Mouse (Mus musculus) lung, postnatal 10 days (tissue): Measurements from ENCODE around the gene Agrn.
A peak's percentile ranks its signal among the peaks of the same experiment; 100 is the strongest.

ENCODE experiments used
- DNase-seq: peaks from one replicate; pipeline ENCODE4 v3.0.0; 2021

Agrn gene

GRCm38 (mm10) chr4:156136285-156137100 lies 60.8 kb downstream of the Agrn start:
- DNase-seq = no peak

DNA sequence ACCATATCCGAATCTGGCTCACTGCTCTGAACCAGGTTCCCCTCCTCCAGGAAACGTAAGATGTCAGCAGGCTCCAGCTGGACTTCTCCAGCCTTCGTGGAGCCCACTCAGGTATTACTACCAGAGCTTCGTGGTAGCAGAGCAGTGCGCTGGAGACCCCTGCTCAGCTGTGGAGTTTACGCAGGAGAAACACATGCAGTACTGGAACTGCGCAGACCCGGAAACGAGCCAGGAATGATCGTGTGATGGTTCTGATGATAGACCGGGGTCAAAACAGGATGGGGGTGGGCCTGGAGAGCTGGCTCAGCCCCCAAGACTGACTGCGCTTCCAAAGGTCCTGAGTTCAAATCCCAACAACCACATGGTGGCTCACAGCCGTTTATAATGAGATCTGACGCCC lies 61.5 kb downstream of the Agrn start:
- DNase-seq = no peak

- DNase-seq = no peak
Observed at GRCm38 (mm10) chr4:156135112-156135511, 62.2 kb downstream of the Agrn start.

- no peak for DNase-seq
Observed at GRCm38 (mm10) chr4:156133943-156134605, 63.2 kb downstream of the Agrn start.

- DNase-seq = peak; percentile 33
Observed at GRCm38 (mm10) chr4:156133334-156133733, 64.0 kb downstream of the Agrn start.

DNA sequence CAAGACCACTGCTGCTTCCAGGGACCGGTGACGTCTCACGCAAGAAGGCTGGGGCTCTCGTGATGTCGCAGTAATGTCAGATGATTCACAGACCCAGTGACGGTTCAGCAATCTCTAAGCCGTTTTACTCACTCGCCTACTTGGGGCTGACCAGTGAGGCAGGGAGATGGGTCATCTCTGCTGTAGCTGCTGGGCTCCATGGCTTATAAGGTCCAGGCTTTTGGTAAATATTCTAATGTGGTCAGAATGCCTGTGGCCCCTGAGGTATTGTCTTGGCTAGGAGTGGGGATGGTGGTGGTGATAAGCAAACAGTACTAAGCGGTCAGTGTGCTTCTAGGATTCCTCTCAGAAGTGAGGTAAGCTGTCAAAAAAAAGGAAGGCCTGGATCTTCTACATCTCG lies 66.3 kb downstream of the Agrn start:
- no peak for DNase-seq

DNA sequence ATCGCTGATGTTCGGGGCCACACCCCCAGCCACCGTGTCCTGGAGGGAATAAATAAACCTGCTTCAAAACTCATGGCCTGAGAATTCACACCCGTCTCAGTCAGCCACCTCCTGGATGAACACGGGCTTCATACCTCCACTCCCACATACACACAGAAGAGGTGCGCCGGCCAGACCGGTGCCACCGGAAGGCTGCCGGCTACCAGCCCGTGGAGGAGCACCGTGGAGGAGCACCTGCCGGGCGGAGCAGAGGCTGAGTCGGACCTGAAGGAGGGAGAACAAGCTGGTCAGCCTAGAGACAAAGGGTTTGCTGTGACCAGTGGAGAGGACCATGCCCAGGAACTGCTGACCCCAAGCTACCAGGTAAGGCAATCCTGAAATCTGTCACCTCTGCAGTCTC lies 66.9 kb downstream of the Agrn start, which contains the start of gene Rnf223:
Gene Rnf223, plus strand, starts transcription at position 78 of the 400 bp plus-strand sequence.
- DNase-seq = no peak

DNA sequence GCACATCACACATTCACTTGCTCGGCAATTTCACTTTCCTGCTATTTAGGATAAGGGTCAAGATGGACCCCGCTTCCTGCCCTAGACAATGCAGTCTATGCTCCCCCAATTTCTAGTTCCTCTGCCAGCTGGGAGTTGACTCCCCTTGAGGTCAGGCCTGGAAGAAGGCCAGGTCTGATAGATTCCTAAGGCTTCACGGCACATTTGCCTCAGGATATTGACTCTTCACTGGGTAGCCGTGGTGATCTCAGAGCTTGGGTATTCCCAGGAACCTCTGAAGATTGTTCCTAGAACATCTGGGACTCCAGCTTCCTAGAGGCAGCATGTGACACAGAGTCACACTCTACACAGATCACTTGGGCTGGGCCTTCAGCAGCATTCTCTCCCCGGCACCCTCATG lies 68.5 kb downstream of the Agrn start:
- DNase-seq = no peak

DNA sequence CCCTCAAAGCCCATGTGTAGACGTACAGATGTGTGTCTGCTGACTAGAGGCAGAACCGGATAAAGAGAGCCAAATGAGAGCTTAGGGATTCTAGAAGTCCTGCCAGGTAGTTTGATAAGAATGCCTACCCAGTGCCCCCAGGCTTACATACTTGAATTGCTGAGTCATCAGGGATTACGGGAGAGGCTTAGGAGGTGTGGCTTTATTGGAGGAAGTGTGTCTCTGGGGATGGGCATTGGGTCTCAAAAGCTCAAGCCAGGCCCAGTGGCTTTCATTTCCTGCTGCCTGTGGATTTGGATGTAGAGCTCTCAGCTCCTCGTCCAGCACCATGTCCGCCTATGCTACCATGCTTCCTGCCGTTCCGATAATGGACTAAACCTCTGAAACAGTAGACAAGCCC lies 70.4 kb downstream of the Agrn start:
- no peak for DNase-seq

DNA sequence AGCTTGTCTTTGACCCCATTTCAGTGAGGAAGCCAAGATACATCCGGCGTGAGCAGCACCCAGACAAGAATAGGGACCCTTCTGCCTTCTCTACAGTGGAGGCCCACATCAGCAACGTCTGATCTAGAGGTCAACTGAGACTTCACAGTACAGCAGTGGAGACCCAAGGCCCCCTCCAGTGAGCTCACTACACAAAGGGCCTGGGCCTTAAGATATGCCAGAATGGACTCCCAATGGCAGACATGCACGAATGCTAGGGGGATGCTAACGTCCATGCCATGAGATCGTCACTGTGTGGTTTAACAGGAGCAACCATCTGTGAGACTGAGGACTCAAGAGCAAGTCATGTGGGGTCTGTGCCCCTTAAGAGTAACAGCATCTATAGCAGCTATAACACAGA lies 71.9 kb downstream of the Agrn start:
- DNase-seq = no peak

DNA sequence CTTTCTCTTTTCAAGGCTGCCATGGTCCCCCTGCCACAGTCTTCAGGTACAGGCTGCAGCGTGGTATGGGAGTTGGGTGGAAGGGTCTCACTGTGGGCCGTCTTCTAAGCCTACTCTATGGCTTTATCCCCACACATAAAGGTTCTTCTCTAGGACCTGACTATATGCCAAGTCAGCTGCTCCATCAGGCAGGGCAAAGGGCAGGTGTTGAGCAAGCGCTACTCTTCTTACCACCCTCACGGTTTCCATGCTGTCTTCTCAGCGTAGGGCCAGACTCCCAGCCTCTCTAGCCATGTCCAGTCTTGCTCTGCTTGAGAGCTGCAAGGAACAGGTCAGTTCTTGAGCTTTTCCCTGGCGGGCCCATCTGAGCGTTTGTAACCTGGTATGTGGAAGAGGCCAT lies 73.2 kb downstream of the Agrn start:
- no peak for DNase-seq
